Mouse (Mus musculus): ENCODE measurements at regions not wholly inside any gene's neighbourhood (a gene's known extent, or its start where the extent isn't known, plus 50 kb on each side); places are given as distances from the start of the nearest gene placed in this dataset.

- no peak for DNase-seq (ENCODE audit: low spot score in 2 of 2)
Observed at GRCm38 (mm10) chr5:4500599-4500998, 257.2 kb downstream of the Fzd1 start.

DNA sequence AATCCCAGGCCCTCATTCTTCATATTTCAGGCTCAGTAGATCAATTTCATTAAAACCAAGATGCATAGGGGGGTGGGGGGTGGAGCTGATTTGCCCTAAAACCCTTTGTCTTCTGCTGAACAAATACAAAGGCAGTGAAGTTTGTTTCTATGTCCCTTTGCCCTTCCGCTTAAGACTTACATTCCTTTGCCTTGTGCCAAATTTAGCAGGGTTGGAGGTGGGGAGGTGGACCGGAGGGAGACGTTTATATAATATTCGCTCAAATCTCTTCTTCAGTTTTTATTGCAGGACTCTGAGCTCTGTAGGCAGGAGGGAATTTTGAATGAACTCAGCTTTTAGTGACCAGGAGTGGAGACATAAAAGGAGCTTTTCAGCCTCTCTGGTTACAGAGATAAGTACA, 258.8 kb downstream of the Fzd1 start:
- no peak for DNase-seq (ENCODE audit: low spot score in 2 of 2)

DNA sequence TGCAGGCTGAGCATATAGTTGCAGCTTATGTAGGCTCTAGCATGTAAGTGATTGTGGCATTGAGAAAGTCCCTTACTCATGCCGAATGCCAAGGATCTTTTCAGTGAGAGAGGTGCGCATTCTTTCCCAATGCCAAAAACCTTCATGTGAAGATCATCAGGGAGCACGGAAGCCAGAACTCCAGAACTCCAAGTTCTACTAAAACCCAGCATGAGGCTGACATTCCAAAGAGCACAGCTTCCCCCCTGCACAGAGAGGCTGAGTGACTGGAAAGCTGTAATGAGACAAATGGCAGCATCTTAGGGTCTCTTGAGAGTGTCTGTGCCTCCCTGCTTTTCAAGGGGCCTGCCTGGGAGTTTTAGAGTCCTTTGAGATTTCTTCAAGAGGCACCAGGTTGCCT, 259.4 kb downstream of the Fzd1 start:
- DNase-seq (ENCODE audit: low spot score in 2 of 2), result no peak

GRCm38 (mm10) chr5:4496907-4497200, 261.0 kb downstream of the Fzd1 start:
- DNase-seq (ENCODE audit: low spot score in 2 of 2), result no peak

DNA sequence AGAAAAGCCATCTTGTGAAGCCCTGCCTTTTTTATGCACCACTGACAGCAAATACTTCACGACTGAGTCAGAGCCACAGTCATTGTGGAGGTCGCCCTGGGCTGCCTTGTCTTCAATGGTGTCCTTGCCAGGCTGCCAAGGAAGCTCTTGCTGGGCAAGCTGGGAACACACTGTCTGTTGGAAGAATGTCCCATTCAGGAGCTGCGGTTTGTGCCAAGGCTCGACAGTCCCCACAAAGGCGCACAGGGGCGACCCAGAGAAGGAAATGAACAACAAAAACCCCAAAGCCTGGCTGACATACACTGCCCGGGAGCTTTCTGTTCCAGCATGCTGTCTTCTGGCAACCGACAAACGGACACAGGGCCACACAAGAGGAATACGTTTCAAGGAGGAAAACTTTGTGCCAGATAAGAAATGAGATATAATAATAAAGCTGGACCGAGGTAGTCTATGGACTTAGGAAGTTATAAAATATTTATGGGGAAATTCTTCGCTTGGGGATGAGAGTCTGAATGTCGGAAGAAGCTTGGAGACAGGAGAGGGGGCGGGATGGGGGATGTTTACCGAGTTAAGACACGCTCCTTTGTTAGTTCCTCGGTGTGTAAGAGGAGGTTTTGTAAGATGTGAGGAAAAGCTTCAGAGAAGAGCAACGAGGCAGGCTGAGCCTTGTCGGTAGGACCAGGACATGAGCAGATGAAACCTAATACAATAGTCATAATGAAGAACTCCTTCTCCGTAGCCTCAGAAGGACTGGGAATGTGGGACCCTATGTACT, 261.5 kb downstream of the Fzd1 start:
- peak in 1 of 2 experiments; percentile 9 for DNase-seq (ENCODE audit: low spot score in 2 of 2)

GRCm38 (mm10) chr5:4495482-4495881, 262.4 kb downstream of the Fzd1 start:
- no peak for DNase-seq (ENCODE audit: low spot score in 2 of 2)

DNA sequence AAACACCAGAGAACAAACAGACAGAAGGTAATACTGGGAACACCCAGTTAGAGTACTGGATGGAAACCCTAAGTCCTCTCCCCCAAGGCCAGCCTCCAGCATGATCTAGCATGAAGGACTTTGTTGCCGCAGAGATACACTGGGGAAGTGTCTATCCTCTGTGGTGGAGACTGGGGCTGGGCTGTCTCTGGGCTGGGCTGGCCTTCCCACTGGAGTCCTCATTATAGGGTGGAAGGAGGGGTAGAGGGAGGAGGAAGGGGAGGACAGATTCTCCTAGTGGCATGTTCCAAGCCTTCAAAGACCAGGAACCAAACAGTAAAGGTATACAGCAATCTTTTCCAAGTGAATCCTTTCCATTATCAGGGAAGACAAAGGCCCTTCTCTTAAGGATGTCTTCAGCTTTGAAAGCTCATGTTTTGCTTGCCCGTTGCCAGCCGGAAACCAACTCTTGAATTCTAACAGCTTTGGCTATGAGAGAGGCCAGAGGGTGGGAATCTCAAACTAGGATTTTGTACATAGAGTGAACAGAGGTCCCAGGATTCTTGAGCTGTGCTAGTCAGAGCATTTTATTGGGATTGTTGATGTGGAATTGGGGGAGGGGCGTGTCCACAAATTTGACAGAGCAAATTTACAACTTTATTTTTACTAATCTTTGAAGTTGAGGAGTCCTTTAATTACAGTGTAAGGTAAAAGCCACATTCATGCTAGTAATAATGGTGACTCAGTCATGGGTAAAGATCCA, 271.3 kb downstream of the Fzd1 start:
- DNase-seq (ENCODE audit: low spot score in 2 of 2), result no peak

DNA sequence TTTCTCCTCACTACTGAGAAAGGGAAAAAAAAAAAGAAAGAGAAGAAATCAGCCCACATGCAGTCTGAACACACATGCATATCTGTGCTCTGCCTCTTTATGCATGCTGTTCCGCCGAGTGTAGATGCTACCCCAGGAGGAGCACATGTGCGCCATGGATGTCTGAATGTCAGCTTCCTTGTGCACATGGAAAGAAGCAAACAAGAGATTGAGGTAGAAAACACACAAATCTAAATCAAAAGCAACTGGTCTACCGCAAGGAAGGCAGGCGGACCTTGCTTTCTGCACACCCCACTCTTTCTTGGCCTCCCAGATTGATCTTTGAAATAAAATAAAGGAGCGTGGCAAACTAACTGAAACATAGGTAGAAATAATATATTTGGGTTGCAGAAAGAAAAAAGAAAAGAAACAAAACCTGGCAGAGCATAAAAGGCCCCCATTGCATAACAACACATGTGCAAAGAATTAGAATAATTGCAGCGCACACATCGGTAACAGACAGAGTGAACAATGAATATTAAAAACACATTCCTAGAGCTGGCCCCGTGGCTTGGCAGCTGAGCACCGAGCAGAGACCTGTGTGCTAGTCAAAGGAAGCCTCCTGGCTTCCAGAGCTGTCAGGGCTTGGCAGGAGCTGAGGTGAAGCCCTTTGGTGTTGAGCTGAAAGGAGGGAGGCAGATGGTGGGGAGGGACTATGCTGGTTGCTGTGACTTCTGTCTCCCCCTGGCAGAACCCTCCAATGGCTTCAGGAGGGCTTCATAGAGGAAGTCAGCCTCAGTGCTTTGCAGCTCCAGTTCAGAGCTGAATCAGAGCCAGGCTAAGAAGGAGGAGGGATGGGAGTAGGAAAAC, 272.1 kb downstream of the Fzd1 start:
- DNase-seq (ENCODE audit: low spot score in 2 of 2), result peak in 1 of 2 experiments; percentile 4

GRCm38 (mm10) chr5:4484780-4485179, 273.1 kb downstream of the Fzd1 start:
- DNase-seq (ENCODE audit: low spot score in 2 of 2), result no peak

- no peak for DNase-seq (ENCODE audit: low spot score in 2 of 2)
Observed at GRCm38 (mm10) chr5:4484151-4484550, 273.7 kb downstream of the Fzd1 start.

- no peak for DNase-seq (ENCODE audit: low spot score in 2 of 2)
Observed at GRCm38 (mm10) chr5:4474255-4474654, 282.1 kb downstream of the Mterf1b start.

Measured in gastrocnemius, adult 8-10 months (tissue).